Mouse (Mus musculus): Measurements from ENCODE around the gene Gna14. TPM values are rescaled to one million over a fixed set of nuclear protein-coding genes. Genes with fewer than 3 reads are reported as not detected.

Gene Gna14
- under 1 TPM; 0.30 to 0.56 TPM for total RNA-seq (2021)

- peak; percentile 61 to 63 for DNase-seq
- intact Hi-C loops (cut with DNase I): loop anchor here (2.0 to 10.0 kb wide), 4 partner anchors 79 to 373 kb away; no protein-coding TSS in a partner anchor
Observed at GRCm38 (mm10) chr19:16435531-16436231, at the start of gene Gna14. Gene Gna14 (plus strand): TSS chr19:16435762.

DNA sequence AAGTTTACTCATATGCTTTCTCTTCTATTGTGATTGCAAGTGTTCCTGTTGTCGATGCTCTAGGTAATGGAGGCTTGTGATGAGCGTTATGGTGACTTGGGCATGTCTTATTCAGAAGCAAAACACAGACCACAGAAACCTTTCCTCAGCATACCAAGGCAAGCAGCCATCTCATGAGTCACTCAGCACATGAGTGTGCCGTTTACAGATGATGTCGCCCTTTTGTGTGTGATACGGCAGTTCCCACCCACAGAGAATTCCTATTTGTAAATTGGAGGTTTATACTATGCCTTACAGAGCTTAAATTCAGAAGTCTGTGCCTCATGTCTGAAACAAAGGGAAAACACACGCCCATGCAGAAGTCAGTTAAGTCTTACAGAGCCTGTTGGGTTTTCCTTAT, 49.0 kb upstream of the Gna14 start:
- DNase-seq: peak in 1 of 2 experiments; percentile 10
- intact Hi-C loops (cut with DNase I): no loop called here

- intact Hi-C loops (cut with DNase I): no loop called here
- DNase-seq: no peak
Observed at GRCm38 (mm10) chr19:16390192-16390795, 45.3 kb upstream of the Gna14 start.

- intact Hi-C loops (cut with DNase I): no loop called here
- DNase-seq: no peak
Observed at GRCm38 (mm10) chr19:16394381-16394780, 41.2 kb upstream of the Gna14 start.

DNA sequence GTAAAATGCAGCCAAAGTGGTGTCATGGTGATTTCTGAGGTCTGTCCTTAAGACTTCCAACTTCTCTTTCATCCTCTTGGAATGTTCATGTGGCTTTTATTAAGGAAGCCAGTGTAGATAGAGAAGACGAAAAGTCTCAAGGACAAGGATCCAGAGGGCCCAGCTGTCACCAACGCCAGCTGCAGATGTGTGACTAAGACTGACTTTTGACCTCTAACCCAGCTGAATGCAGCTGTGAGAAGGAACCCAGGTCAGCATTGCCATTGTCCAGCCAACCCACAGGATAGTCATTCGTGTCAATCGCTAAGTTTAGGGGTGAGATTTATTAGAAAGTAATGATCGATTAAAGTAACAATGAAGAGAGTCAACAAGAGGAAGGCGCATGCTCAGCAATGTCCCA, 32.5 kb upstream of the Gna14 start:
- intact Hi-C loops (cut with DNase I): no loop called here
- peak; percentile 13 to 22 for DNase-seq

- intact Hi-C loops (cut with DNase I): no loop called here
- no peak for DNase-seq
Observed at GRCm38 (mm10) chr19:16407727-16408126, 27.8 kb upstream of the Gna14 start.

DNA sequence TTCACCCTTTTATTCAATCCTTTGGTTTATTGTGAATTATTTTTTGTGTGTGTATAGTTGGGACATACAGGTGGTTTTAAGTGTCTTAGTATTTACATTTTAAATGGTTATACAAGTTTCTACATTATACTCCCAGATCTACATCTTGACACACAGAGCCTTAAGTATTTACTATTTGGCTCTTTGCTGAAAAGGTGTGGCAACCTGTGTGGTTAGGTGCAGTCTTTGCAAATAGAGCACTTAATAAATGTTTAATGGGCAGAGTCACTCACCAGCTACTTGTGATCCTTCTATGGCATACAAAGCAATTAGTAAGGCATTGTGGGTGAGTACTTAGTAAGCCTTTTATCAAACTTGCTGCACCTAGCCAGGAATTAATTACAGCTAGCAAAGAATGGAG, 24.3 kb upstream of the Gna14 start:
- DNase-seq: no peak
- intact Hi-C loops (cut with DNase I): no loop called here

GRCm38 (mm10) chr19:16418086-16418663, 17.4 kb upstream of the Gna14 start:
- DNase-seq: no peak
- intact Hi-C loops (cut with DNase I): no loop called here

GRCm38 (mm10) chr19:16425596-16425995, 10.0 kb upstream of the Gna14 start:
- DNase-seq: no peak
- intact Hi-C loops (cut with DNase I): no loop called here

- intact Hi-C loops (cut with DNase I): loop anchor here (10.0 kb wide), 1 partner anchor 123 kb away; no protein-coding TSS in a partner anchor
- no peak for DNase-seq
Observed at GRCm38 (mm10) chr19:16431368-16431767, 4.2 kb upstream of the Gna14 start.

DNA sequence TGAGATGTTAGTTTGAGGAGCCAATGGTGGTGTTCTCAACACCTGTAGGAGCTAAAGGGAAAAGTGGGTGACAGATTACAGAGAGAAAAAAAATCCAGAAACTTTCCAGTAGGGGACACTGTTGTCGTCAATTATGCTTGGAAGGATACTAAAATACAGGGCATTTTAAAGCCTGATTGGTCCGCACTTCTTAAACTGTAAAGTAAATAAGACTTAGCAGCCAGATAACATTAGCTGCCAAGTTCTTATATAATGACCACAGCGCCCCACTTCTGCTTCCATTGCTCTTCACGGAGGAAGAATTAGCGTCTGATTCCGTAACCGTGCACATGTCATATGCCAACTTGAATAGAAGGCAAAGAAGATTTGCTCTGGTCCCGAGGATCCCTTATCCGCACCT, 683 bp upstream of the Gna14 start:
- DNase-seq: peak; percentile 11 to 31
- intact Hi-C loops (cut with DNase I): loop anchor here (2.0 to 10.0 kb wide), 4 partner anchors 78 to 373 kb away; no protein-coding TSS in a partner anchor

- intact Hi-C loops (cut with DNase I): loop anchor here (5.0 to 10.0 kb wide), 2 partner anchors 118 to 374 kb away; no protein-coding TSS in a partner anchor
- peak; percentile 9 for DNase-seq
Observed at GRCm38 (mm10) chr19:16436335-16437169, 990 bp downstream of the Gna14 start.

DNA sequence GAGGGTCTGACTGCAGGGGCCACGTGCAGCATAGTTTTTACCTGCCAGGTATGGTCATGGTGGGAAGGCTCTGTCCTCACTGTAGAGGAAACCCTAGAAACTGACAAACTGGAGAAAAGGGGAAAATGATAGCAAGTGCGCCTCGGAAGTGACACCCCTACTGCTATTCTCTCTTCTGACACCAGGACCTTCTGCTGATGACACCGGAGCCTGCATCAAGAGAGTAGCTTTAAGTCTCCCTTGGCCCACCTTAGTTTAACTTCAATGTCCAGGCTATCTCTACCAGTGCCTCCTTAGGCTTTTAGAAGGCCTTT, 1.6 kb downstream of the Gna14 start:
- intact Hi-C loops (cut with DNase I): loop anchor here (5.0 to 10.0 kb wide), 2 partner anchors 118 to 375 kb away; no protein-coding TSS in a partner anchor
- DNase-seq: no peak

DNA sequence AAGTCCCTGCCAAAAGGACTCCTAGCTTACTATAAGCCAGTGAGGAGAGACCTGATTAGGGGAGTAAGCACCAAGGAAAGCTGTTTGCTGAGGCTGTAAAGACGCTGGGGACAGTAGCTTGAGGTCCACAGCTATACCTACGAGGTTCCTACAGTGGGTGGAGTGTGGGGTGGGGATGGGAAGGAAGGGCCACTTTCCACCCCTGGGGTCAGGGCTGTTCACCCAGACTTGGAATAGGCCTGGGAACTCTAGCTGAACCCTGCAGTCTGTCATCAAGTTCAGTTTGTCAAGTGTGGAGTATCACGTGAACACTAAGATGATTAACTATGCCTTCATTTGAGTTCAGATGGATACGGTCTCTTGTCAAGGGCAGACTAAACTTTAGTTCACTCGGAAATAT, 2.3 kb downstream of the Gna14 start:
- intact Hi-C loops (cut with DNase I): loop anchor here (5.0 to 10.0 kb wide), 2 partner anchors 117 to 376 kb away; no protein-coding TSS in a partner anchor
- no peak for DNase-seq

DNA sequence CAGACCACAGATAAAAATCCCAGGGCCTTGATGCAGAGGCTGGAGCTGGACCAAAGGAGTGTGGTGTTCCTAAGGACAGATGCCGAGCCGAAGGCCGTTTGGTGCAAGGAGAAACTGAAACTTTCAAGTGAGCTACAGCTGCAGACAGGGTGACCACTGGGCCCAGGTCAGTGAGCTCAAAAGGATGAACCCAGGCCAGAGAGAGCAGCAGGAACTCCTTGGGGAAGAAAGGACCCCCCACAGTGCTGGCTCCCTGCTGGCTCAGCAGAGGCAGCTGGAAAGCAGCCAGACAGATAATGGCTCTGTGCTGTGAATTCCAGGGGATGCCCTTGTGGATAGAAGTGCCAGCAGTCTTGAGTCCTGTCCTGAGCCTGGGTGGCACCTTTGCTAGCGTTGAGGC, 3.7 kb downstream of the Gna14 start:
- intact Hi-C loops (cut with DNase I): loop anchor here (5.0 to 10.0 kb wide), 2 partner anchors 116 to 377 kb away; no protein-coding TSS in a partner anchor
- peak in 1 of 2 experiments; percentile 12 for DNase-seq

DNA sequence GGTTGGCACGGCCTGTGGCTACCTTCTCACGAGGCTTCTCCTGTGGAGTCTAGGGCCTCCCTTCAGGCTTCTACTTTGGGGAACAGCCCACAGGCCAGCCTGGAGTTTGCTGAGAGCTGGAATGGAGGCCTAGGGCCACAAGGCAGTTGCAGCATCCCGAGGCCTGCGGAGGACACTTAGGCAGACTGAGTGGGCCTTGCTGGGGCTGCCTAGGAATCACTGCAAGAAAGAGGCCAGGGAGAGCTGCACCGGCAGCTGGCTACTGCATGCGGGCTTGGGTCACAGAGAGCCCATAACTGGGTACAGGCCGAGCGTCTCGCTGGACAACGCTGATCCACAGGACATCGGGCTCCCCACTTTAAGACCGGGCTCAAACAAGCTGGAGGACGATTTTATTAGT, 4.3 kb downstream of the Gna14 start:
- intact Hi-C loops (cut with DNase I): loop anchor here (5.0 to 10.0 kb wide), 2 partner anchors 115 to 378 kb away; no protein-coding TSS in a partner anchor
- no peak for DNase-seq

GRCm38 (mm10) chr19:16441329-16441728, 5.8 kb downstream of the Gna14 start:
- no peak for DNase-seq
- intact Hi-C loops (cut with DNase I): no loop called here

DNA sequence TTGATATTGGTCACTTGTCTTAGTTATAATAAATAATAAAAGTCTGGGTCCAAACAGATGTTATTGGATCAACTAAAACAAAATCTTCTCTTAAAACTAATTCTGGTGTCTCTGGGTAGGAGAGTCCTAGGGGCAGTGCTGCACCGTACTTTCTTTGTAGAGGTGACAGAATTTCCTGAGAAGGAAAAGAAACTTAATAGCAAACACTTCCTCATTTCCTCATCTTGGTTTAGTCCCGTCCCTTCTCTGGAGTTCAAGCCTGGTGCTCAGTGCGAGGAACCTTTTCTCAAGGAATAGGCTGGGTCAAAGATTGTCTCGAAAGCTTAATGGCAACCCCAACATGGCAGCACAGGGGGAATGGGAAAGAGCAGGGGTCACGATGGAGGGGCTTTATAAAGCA, 7.8 kb downstream of the Gna14 start:
- intact Hi-C loops (cut with DNase I): no loop called here
- DNase-seq: no peak

DNA sequence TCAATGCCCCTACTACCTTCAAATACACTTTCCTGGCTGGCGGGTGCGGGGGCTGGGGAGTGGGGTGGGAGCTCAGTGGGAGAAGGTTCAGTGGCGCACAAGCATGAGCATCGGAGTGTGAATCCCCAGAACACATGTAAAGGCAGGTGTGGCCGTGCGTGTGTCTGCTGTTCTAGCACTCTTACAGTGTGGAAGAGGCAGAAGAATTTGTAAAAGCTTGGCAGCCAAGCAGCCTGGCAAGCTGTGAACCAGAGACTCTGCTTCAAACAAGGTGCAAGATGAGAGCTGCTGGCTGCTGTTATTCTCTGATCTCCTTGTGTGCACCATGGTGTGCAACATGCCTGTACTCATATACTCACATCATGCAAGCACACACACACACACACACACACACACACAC, 11.1 kb downstream of the Gna14 start:
- intact Hi-C loops (cut with DNase I): no loop called here
- DNase-seq: no peak

GRCm38 (mm10) chr19:16447832-16448621, 12.5 kb downstream of the Gna14 start:
- intact Hi-C loops (cut with DNase I): no loop called here
- no peak for DNase-seq

Measured in heart, postnatal 36 days (tissue).